Mouse (Mus musculus) forebrain, postnatal 0 days (tissue): ENCODE measurements around the gene Retreg3. TPM values are rescaled to one million over a fixed set of nuclear protein-coding genes. Genes with fewer than 3 reads are reported as not detected.
"Not testable (repeated sequence)": the region's sequence is repeated elsewhere in the genome, so short reads cannot be mapped to it uniquely, and the experiment has no call there.

Source experiments
- ATAC-seq: fragments of 200-750 bp; cut with Nextera tagmentation; 2 replicates; pipeline ENCODE4 v1.8.0; 2017; ENCODE audit warnings: mild to moderate bottlenecking, moderate library complexity
- DNase-seq: peaks from one replicate; pipeline ENCODE4 v3.0.0-alpha.2; 2015
- H3K27ac ChIP-seq: fragments of 300-500 bp; sonication (generic); 2 replicates; pipeline ENCODE4 v1.5.1; 2014; ENCODE audit warnings: low read depth, mild to moderate bottlenecking, antibody characterized with exemption, low read length, moderate library complexity, mixed read lengths
- H3K27me3 ChIP-seq: fragments of 300-500 bp; sonication (generic); 2 replicates; pipeline ENCODE4 v1.6.1; 2014; ENCODE audit warnings: mild to moderate bottlenecking, low read length, mixed read lengths; ENCODE audit not compliant: insufficient read depth
- H3K36me3 ChIP-seq: fragments of 300-500 bp; sonication (generic); 2 replicates; pipeline ENCODE4 v1.6.1; 2014; ENCODE audit warnings: mild to moderate bottlenecking, moderate library complexity; ENCODE audit not compliant: insufficient read depth
- H3K4me1 ChIP-seq: fragments of 300-500 bp; sonication (generic); 2 replicates; pipeline ENCODE4 v1.6.1; 2014; ENCODE audit warnings: antibody characterized with exemption; ENCODE audit not compliant: insufficient read depth
- H3K4me2 ChIP-seq: fragments of 300-500 bp; sonication (generic); 2 replicates; pipeline ENCODE4 v1.6.1; 2014; ENCODE audit warnings: low read depth, mild to moderate bottlenecking, moderate library complexity
- H3K4me3 ChIP-seq: fragments of 300-500 bp; sonication (generic); 2 replicates; pipeline ENCODE4 v1.5.1; 2014; ENCODE audit warnings: low read depth, low read length, mixed read lengths
- H3K9ac ChIP-seq: fragments of 300-500 bp; sonication (generic); 2 replicates; pipeline ENCODE4 v1.6.1; 2014; ENCODE audit warnings: mild to moderate bottlenecking
- H3K9me3 ChIP-seq: fragments of 300-500 bp; sonication (generic); 2 replicates; pipeline ENCODE4 v1.6.1; 2016; ENCODE audit warnings: low read length
- CTCF ChIP-seq: sonication (generic); IDR thresholded peaks from 2 replicates; pipeline ENCODE4 v1.5.1; 2016; ENCODE audit warnings: antibody characterized with exemption, control low read depth, low read depth
- WGBS: fragments of 180-500 bp; shearing (Covaris S2); extraction: QIAGEN DNeasy Blood & Tissue Kit; methylation state at CpG from one replicate; pipeline ENCODE4 v1.1.7; 2014; 5-methylcytosine and 5-hydroxymethylcytosine counted together
- polyA plus RNA-seq: library from polyadenylated mRNA; unstranded; fragments of >200 nt; fragmentation: Nextera tagmentation; extraction: Ambion mirVana; gene quantifications from 2 replicates; pipeline ENCODE4 v1.2.1, GENCODE M21; 2015
- total RNA-seq: library from RNA; depleted of rRNA; stranded (reverse); fragments of >200 nt; gene quantifications from 2 replicates; pipeline ENCODE4 v1.2.3, GENCODE M21; 2014

Retreg3 gene
- total and polyA plus RNA-seq, 2 experiments from 2014 or later, result 23.2 to 59.0 TPM

- peaks cover 16% of the 10 kb centered on the region for H3K36me3 ChIP-seq
- no peak overlapping the region for H3K9ac ChIP-seq
- no peak for TF ChIP-seq CTCF
- WGBS, result 19% methylated on average over 21 of the region's 21 CpGs
- peak overlapping the region; percentile 25 for H3K4me3 ChIP-seq
- H3K9me3 ChIP-seq, result no peaks in the 10 kb centered on the region
- no peak overlapping the region for H3K27ac ChIP-seq
- ATAC-seq (no peak), DNase-seq (no peak)
- peaks cover 46% of the 10 kb centered on the region for H3K27me3 ChIP-seq
- peak overlapping the region; percentile 41 for H3K4me2 ChIP-seq
- no peaks in the 10 kb centered on the region for H3K4me1 ChIP-seq
Observed at GRCm38 (mm10) chr11:101164351-101164665, 44.6 kb upstream of the Retreg3 start.

- no peak for TF ChIP-seq CTCF
- DNase-seq, result no peak
- ATAC-seq, result no peak
- H3K27ac ChIP-seq, result no peak overlapping the region
- H3K36me3 ChIP-seq, result peaks cover 16% of the 10 kb centered on the region
- H3K9me3 ChIP-seq, result no peaks in the 10 kb centered on the region
- peak overlapping the region; percentile 41 for H3K4me2 ChIP-seq
- peaks cover 40% of the 10 kb centered on the region for H3K27me3 ChIP-seq
- WGBS, result 25% methylated on average over 49 of the region's 49 CpGs
- peak overlapping the region; percentile 25 for H3K4me3 ChIP-seq
- no peak overlapping the region for H3K9ac ChIP-seq
- H3K4me1 ChIP-seq, result no peaks in the 10 kb centered on the region
Observed at GRCm38 (mm10) chr11:101163476-101164350, 44.0 kb upstream of the Retreg3 start.

GRCm38 (mm10) chr11:101162772-101163171, 43.1 kb upstream of the Retreg3 start:
- no peak for ATAC-seq
- no peak overlapping the region for H3K9ac ChIP-seq
- DNase-seq, result no peak
- H3K9me3 ChIP-seq, result no peaks in the 10 kb centered on the region
- H3K27ac ChIP-seq, result no peak overlapping the region
- peaks cover 33% of the 10 kb centered on the region for H3K27me3 ChIP-seq
- no peak overlapping the region for H3K4me3 ChIP-seq
- no peak for TF ChIP-seq CTCF
- peaks cover 14% of the 10 kb centered on the region for H3K36me3 ChIP-seq
- 50% methylated on average over 5 of the region's 5 CpGs for WGBS
- H3K4me2 ChIP-seq, result no peak overlapping the region
- no peaks in the 10 kb centered on the region for H3K4me1 ChIP-seq

- TF ChIP-seq CTCF, result no peak
- DNase-seq (no peak), ATAC-seq (no peak)
- Histone ChIP-seq H3K27ac (no peak overlapping the region), H3K36me3 (peaks cover 9% of the 10 kb centered on the region), H3K4me2 (no peak overlapping the region), H3K4me3 (no peak overlapping the region), H3K9ac (no peak overlapping the region), H3K27me3 (peaks cover 28% of the 10 kb centered on the region), H3K4me1 (no peaks in the 10 kb centered on the region), H3K9me3 (no peaks in the 10 kb centered on the region)
- 59% methylated on average over 5 of the region's 5 CpGs for WGBS
Observed at GRCm38 (mm10) chr11:101162301-101162700, 42.6 kb upstream of the Retreg3 start.

- TF ChIP-seq CTCF, result no peak
- 87% methylated on average over 15 of the region's 15 CpGs for WGBS
- Histone ChIP-seq H3K9me3 (no peaks in the 10 kb centered on the region), H3K4me2 (no peak overlapping the region), H3K27me3 (peaks cover 26% of the 10 kb centered on the region), H3K27ac (no peak overlapping the region), H3K4me1 (no peaks in the 10 kb centered on the region), H3K36me3 (peaks cover 7% of the 10 kb centered on the region), H3K9ac (no peak overlapping the region), H3K4me3 (no peak overlapping the region)
- no peak for DNase-seq
- no peak for ATAC-seq
Observed at GRCm38 (mm10) chr11:101161551-101161950, 41.9 kb upstream of the Retreg3 start.

GRCm38 (mm10) chr11:101160981-101161505, 41.4 kb upstream of the Retreg3 start:
- not testable (repeated sequence) for H3K27ac ChIP-seq, DNase-seq, H3K9me3 ChIP-seq, ATAC-seq, H3K36me3 ChIP-seq, H3K4me3 ChIP-seq, H3K4me2 ChIP-seq, H3K4me1 ChIP-seq, H3K9ac ChIP-seq
- whole genome bisulfite sequencing, result 69% methylated on average over 7 of the region's 8 CpGs
- H3K27me3 ChIP-seq, result peaks cover 21% of the 10 kb centered on the region

GRCm38 (mm10) chr11:101160151-101160550, 40.5 kb upstream of the Retreg3 start:
- not testable (repeated sequence) for H3K4me2 ChIP-seq, H3K27ac ChIP-seq, H3K4me1 ChIP-seq, DNase-seq, H3K9me3 ChIP-seq, ATAC-seq, H3K9ac ChIP-seq, H3K36me3 ChIP-seq, H3K4me3 ChIP-seq
- 79% methylated on average over 8 of the region's 10 CpGs for WGBS
- H3K27me3 ChIP-seq, result peaks cover 13% of the 10 kb centered on the region; the same call in 1 of the 2 replicates
